Mouse (Mus musculus) ES-E14 (cell line): Measurements from ENCODE around the gene Anapc15-ps.

ENCODE experiments used
- CHD2 ChIP-seq: IDR thresholded peaks from 2 replicates; pipeline ENCODE4 v1.6.1; 2014; ENCODE audit warnings: mild to moderate bottlenecking, low read depth, low read length, inconsistent platforms
- HCFC1 ChIP-seq: IDR thresholded peaks from 2 replicates; pipeline ENCODE4 v1.6.1; 2012; ENCODE audit warnings: low read length, inconsistent platforms, borderline replicate concordance; ENCODE audit not compliant: insufficient read depth
- MAFK ChIP-seq: IDR thresholded peaks from 2 replicates; pipeline ENCODE4 v1.6.1; 2014; ENCODE audit warnings: mild to moderate bottlenecking, low read depth, low read length, inconsistent platforms; ENCODE audit not compliant: insufficient read depth
- ZC3H11A ChIP-seq: IDR thresholded peaks from 2 replicates; pipeline ENCODE4 v1.6.1; 2012; ENCODE audit warnings: low read depth, mild to moderate bottlenecking, inconsistent platforms, low read length, borderline replicate concordance
- ZNF384 ChIP-seq: IDR thresholded peaks from 2 replicates; pipeline ENCODE4 v1.6.1; 2012; ENCODE audit warnings: low read depth, low read length, inconsistent platforms

DNA sequence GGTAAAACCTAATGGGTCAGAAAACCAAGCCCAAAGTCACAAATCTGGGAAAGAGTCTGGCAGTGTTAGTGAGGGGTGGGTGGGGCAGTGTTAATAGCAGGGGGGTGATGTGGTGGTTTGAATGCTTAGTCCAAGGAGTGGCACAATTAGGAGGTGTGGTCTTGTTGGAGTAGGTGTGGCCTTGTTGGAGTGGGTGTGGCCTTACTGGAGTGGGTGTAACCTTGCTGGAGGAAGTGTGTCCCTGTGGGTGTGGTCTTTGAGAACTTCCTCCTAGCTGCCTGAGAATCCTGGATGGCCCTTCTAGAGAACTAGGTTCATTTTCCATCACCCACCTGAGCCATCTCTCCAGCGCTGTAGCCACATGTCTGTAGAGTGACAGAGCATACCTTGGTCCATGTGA lies 16.6 kb upstream of the Anapc15-ps start:
- no peak for TF ChIP-seq ZNF384
- TF ChIP-seq MAFK = no peak
- TF ChIP-seq CHD2 = no peak
- TF ChIP-seq HCFC1 = no peak
- TF ChIP-seq ZC3H11A = no peak
